Mouse (Mus musculus): ENCODE results near the gene Smyd2. TPM values are rescaled to one million over a fixed set of nuclear protein-coding genes. Genes with fewer than 3 reads are reported as not detected.
A peak's percentile ranks its signal among the peaks of the same experiment; 100 is the strongest.

The Smyd2 gene
- total and polyA plus RNA-seq, 3 experiments: 140 to 146 TPM; not detected in 1

DNA sequence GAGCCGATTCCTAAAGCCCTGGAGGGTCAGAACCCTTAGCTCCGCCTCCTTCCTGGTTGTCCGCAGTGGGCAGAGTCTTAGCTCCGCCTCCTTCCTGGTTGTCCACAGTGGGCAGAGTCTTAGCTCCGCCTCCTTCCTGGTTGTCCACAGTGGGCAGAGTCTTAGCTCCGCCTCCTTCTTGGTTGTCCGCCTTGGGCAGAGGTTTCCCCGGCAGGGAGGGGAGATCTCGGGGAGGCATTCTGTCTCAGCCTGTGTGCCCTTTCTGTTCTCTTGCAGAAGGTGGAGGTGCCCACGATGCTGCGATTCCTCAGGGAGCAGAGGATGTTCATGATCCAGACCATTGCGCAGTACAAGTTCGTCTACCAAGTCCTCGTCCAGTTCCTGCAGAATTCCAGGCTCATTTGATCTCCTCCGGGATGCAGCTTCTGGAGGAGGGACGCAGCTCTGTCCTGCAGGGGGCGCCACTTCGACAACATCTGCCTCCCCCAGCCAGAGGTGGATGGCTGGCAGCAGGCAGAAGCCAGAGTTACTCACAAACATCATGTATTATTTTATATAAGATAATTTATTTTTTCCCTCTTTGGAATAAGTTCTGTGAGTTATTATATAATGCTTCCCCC is 52.4 kb downstream of the Smyd2 start:
- Histone ChIP-seq H3K4me3 (ENCODE audit: control insufficient read depth in 1 of 2, insufficient read depth in 1 of 2, low read depth in 2 of 2, low read length in 2 of 2) (peak overlapping the region; percentile 30 to 79), H3K27me3 (ENCODE audit: control insufficient read depth in 1 of 2, insufficient read depth in 2 of 2, low read length in 2 of 2) (no peaks in the 10 kb centered on the region), H3K36me3 (ENCODE audit: control insufficient read depth in 1 of 2, insufficient read depth in 2 of 2, low read length in 2 of 2) (peaks cover 0 to 9% of the 10 kb centered on the region in 2 experiments; a peak in 2 of 4 replicates), H3K9ac (ENCODE audit: control insufficient read depth, low read depth, low read length, poor library complexity, severe bottlenecking) (peak overlapping the region; percentile 11; the same call in 1 of the 2 replicates), H3K9me3 (replicated peaks; ENCODE audit: insufficient read depth, low read length) (no peaks in the 10 kb centered on the region), H3K4me1 (ENCODE audit: control insufficient read depth in 1 of 2, insufficient read depth in 2 of 2, low read length in 2 of 2) (peaks cover 5 to 15% of the 10 kb centered on the region in 2 experiments), H3K27ac (ENCODE audit: control insufficient read depth, low read depth, low read length) (no peak overlapping the region), H3K79me2 (ENCODE audit: control insufficient read depth, insufficient read depth, low read length, poor library complexity) (no peaks in the 10 kb centered on the region)
- TF ChIP-seq TCF12 (IDR thresholded peaks at IDR 0.05; ENCODE audit: low read depth, low read length): no peak
- no peak for TF ChIP-seq USF1 (IDR thresholded peaks at IDR 0.05; ENCODE audit: low read depth, low read length)
- peak; percentile 58 to 85 (median 63) for TF ChIP-seq CTCF (IDR thresholded peaks at IDR 0.05 in 2 of 3, conservative IDR thresholded peaks at IDR 0.05 in 1 of 3; ENCODE audit: control insufficient read depth in 1 of 3, insufficient read depth in 1 of 3, low read depth in 2 of 3, low read length in 3 of 3, poor library complexity in 1 of 3, severe bottlenecking in 1 of 3)
- TF ChIP-seq MAFK (IDR thresholded peaks at IDR 0.05; ENCODE audit: borderline replicate concordance, low read depth, low read length): no peak
- TF ChIP-seq POLR2AphosphoS5 (IDR thresholded peaks at IDR 0.05; ENCODE audit: borderline replicate concordance, low read depth, low read length): no peak
- TF ChIP-seq ZKSCAN1 (IDR thresholded peaks at IDR 0.05; ENCODE audit: low read depth, low read length): no peak
- peak; percentile 57 for TF ChIP-seq ELF1 (IDR thresholded peaks at IDR 0.05; ENCODE audit: low read depth, low read length)
- TF ChIP-seq GATA1 (IDR thresholded peaks at IDR 0.05; ENCODE audit: low read depth, low read length): no peak
- TF ChIP-seq MAZ (IDR thresholded peaks at IDR 0.05; ENCODE audit: low read depth, low read length): no peak
- TF ChIP-seq SMC3 (IDR thresholded peaks at IDR 0.05; ENCODE audit: low read depth, low read length): no peak
- no peak for TF ChIP-seq POLR2AphosphoS2 (IDR thresholded peaks at IDR 0.05; ENCODE audit: low read length)
- no peak for TF ChIP-seq EP300 (IDR thresholded peaks at IDR 0.05; ENCODE audit: low read depth in 1 of 2, low read length in 2 of 2)
- no peak for TF ChIP-seq E2F4 (IDR thresholded peaks at IDR 0.05; ENCODE audit: borderline replicate concordance, low read depth, low read length)
- peak; percentile 57 for DNase-seq (ENCODE audit: low read depth, low spot score)

DNA sequence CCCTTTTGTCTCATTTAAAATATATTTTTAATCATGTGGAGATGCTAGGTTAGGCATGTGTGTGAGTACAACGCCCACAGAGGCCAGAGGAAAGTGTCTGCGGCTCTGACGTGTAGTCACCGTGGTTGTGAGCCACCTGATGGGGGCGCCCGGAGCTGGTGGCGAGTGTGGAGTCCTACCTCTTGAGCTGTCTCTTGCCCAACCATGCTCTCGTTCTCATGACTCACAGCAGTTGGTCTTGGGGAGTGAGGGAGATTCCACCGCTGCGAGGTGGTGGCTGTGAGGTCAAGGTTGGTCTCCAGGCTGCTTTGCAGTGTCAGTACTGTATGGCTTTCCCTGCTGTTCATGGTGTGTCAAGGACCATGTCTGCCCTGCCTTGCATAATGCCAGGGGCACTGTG is 54.1 kb downstream of the Smyd2 start:
- peaks cover 0 to 9% of the 10 kb centered on the region in 2 experiments; a peak in 2 of 4 replicates for H3K36me3 ChIP-seq (ENCODE audit: control insufficient read depth in 1 of 2, insufficient read depth in 2 of 2, low read length in 2 of 2)
- TF ChIP-seq BHLHE40 (IDR thresholded peaks at IDR 0.05; ENCODE audit: borderline replicate concordance, low read depth, low read length) (no peak), ELF1 (IDR thresholded peaks at IDR 0.05; ENCODE audit: low read depth, low read length) (no peak), POLR2AphosphoS5 (IDR thresholded peaks at IDR 0.05; ENCODE audit: borderline replicate concordance, low read depth, low read length) (no peak), SMC3 (IDR thresholded peaks at IDR 0.05; ENCODE audit: low read depth, low read length) (peak; percentile 40), TBP (IDR thresholded peaks at IDR 0.05; ENCODE audit: low read depth, low read length) (no peak), MXI1 (IDR thresholded peaks at IDR 0.05; ENCODE audit: low read depth, low read length) (peak; percentile 55; the same call in 1 of the 2 replicates), RAD21 (IDR thresholded peaks at IDR 0.05; ENCODE audit: low read depth, low read length) (peak; percentile 23), ETS1 (IDR thresholded peaks at IDR 0.05; ENCODE audit: low read depth, low read length) (peak; percentile 43; the same call in 1 of the 2 replicates), CTCF (IDR thresholded peaks at IDR 0.05 in 2 of 3, conservative IDR thresholded peaks at IDR 0.05 in 1 of 3; ENCODE audit: control insufficient read depth in 1 of 3, insufficient read depth in 1 of 3, low read depth in 2 of 3, low read length in 3 of 3, poor library complexity in 1 of 3, severe bottlenecking in 1 of 3) (peak; percentile 37 to 67 (median 62); a peak in 5 of 6 replicates), MAFK (IDR thresholded peaks at IDR 0.05; ENCODE audit: borderline replicate concordance, low read depth, low read length) (no peak), NRF1 (IDR thresholded peaks at IDR 0.05; ENCODE audit: insufficient read depth, low read depth, low read length, poor library complexity, severe bottlenecking) (no peak), MEF2A (IDR thresholded peaks at IDR 0.05; ENCODE audit: extremely low read depth, insufficient replicate concordance, low read depth, low read length, poor library complexity, severe bottlenecking) (no peak), CHD2 (IDR thresholded peaks at IDR 0.05; ENCODE audit: low read length) (no peak), SIN3A (IDR thresholded peaks at IDR 0.05; ENCODE audit: low read length) (no peak), HCFC1 (IDR thresholded peaks at IDR 0.05; ENCODE audit: low read depth, low read length) (no peak), KAT2A (conservative IDR thresholded peaks at IDR 0.05; ENCODE audit: low read depth, low read length) (no peak), MAZ (IDR thresholded peaks at IDR 0.05; ENCODE audit: low read depth, low read length) (peak; percentile 24; the same call in 1 of the 2 replicates), JUND (IDR thresholded peaks at IDR 0.05; ENCODE audit: low read depth, low read length) (no peak), EP300 (IDR thresholded peaks at IDR 0.05; ENCODE audit: low read depth in 1 of 2, low read length in 2 of 2) (no peak), E2F4 (IDR thresholded peaks at IDR 0.05; ENCODE audit: borderline replicate concordance, low read depth, low read length) (no peak), ZNF384 (IDR thresholded peaks at IDR 0.05; ENCODE audit: low read depth, low read length) (no peak), MAX (IDR thresholded peaks at IDR 0.05; ENCODE audit: low read length) (no peak), MYC (IDR thresholded peaks at IDR 0.05; ENCODE audit: low read depth, low read length) (no peak), POLR2AphosphoS2 (IDR thresholded peaks at IDR 0.05; ENCODE audit: low read length) (no peak)

More for the DNA sequence above, 54.1 kb downstream of the Smyd2 start:
- DNase-seq (ENCODE audit: low read depth, low spot score): peak; percentile 82
- Histone ChIP-seq H3K9me3 (replicated peaks; ENCODE audit: insufficient read depth, low read length) (no peaks in the 10 kb centered on the region), H3K79me2 (ENCODE audit: control insufficient read depth, insufficient read depth, low read length, poor library complexity) (no peaks in the 10 kb centered on the region), H3K9ac (ENCODE audit: control insufficient read depth, low read depth, low read length, poor library complexity, severe bottlenecking) (peak overlapping the region; percentile 50), H3K27ac (ENCODE audit: control insufficient read depth, low read depth, low read length) (peak overlapping the region; percentile 70), H3K4me1 (ENCODE audit: control insufficient read depth in 1 of 2, insufficient read depth in 2 of 2, low read length in 2 of 2) (peaks cover 5 to 15% of the 10 kb centered on the region in 2 experiments), H3K4me3 (ENCODE audit: control insufficient read depth in 1 of 2, insufficient read depth in 1 of 2, low read depth in 2 of 2, low read length in 2 of 2) (peak overlapping the region; percentile 45 to 61), H3K27me3 (ENCODE audit: control insufficient read depth in 1 of 2, insufficient read depth in 2 of 2, low read length in 2 of 2) (no peaks in the 10 kb centered on the region)

Data from MEL (cell line).